Mouse (Mus musculus) liver, adult (tissue): ENCODE results near the gene Bex6.

Experiments used
- GATA4 ChIP-seq: IDR thresholded peaks from 2 replicates; pipeline ENCODE4 v1.6.1; 2014; ENCODE audit warnings: mild to moderate bottlenecking, low read length; ENCODE audit not compliant: insufficient replicate concordance

The Bex6 gene

GRCm38 (mm10) chr16:32204902-32205301 is 25.3 kb downstream of the Bex6 start:
- no peak for TF ChIP-seq GATA4

GRCm38 (mm10) chr16:32214156-32214555 is 34.5 kb downstream of the Bex6 start:
- TF ChIP-seq GATA4: no peak

- TF ChIP-seq GATA4: no peak
These were observed 35.4 kb downstream of the Bex6 start for GRCm38 (mm10) chr16:32214804-32215576.

- no peak for TF ChIP-seq GATA4
These were observed 42.2 kb downstream of the Bex6 start for GRCm38 (mm10) chr16:32221803-32222202.

GRCm38 (mm10) chr16:32222399-32222798 is 42.8 kb downstream of the Bex6 start:
- TF ChIP-seq GATA4: no peak
